ENCODE assay signal across 9 mouse cellular contexts in genomic region chr5:111417378-111418131, GRCm38 (mm10). TPM values are rescaled to one million over a fixed set of nuclear protein-coding genes. Genes with fewer than 3 reads are reported as not detected.
DNase-seq lines count a peak whose midpoint lies in the region; ATAC-seq and TF ChIP-seq lines count a peak whose summit lies in the region.
"Had no signal": no experiment of that assay in that cellular context is flagged by ENCODE, and none has a peak within 500 bp of the region (broad histone marks: within the 10 kb centered on the region; RNA-seq: fewer than 3 reads in every experiment).

No protein-coding gene starts in this region.

- H3K27ac ChIP-seq in spleen, adult 2 months (ENCODE audit: insufficient read depth, low read length): no peak overlapping the region; the same call in 1 of the 2 replicates
- peak overlapping the region; percentile 60 for H3K27ac ChIP-seq in heart, postnatal 0 days (ENCODE audit: low read depth)
- peak overlapping the region; percentile 84 for H3K27ac ChIP-seq in neural tube, embryonic 14.5 days (ENCODE audit: low read depth, low read length)

- peak overlapping the region; percentile 61 for H3K9ac ChIP-seq in heart, postnatal 0 days (replicated peaks; ENCODE audit: low read depth, low read length)
- H3K9ac ChIP-seq in neural tube, embryonic 14.5 days (replicated peaks; ENCODE audit: low read depth, low read length): peak overlapping the region; percentile 85

- ATAC-seq in heart, postnatal 0 days (ENCODE audit: insufficient read depth, low read depth): peak; percentile 9
- no peak for ATAC-seq in neural tube, embryonic 14.5 days (ENCODE audit: low read depth)

- DNase-seq in adrenal gland, postnatal 10 days: peak; percentile 46
- no peak for DNase-seq in adrenal gland, postnatal 4 days (ENCODE audit: low spot score in 2 of 2)
- DNase-seq in spleen, adult 2 months (ENCODE audit: low read depth in 1 of 2, low spot score in 2 of 2): no peak
- DNase-seq in spleen, postnatal 36 days (ENCODE audit: low spot score in 2 of 2): no peak
- DNase-seq in heart, postnatal 0 days (ENCODE audit: low spot score): no peak
- DNase-seq in liver: peak; percentile 15
- DNase-seq in cerebellum, adult 9-11 months: no peak

- peak overlapping the region; percentile 97 for H3K4me2 ChIP-seq in heart, postnatal 0 days (ENCODE audit: low read depth, low read length)
- peak overlapping the region; percentile 96 for H3K4me2 ChIP-seq in neural tube, embryonic 14.5 days (ENCODE audit: low read depth, low read length)

- TF ChIP-seq EP300 in heart, postnatal 0 days (IDR thresholded peaks at IDR 0.05; ENCODE audit: low read depth): no peak

- peaks cover 35% of the 10 kb centered on the region for H3K27me3 ChIP-seq in spleen, adult 2 months (ENCODE audit: control insufficient read depth, insufficient read depth, low read length)
- H3K27me3 ChIP-seq in heart, postnatal 0 days (ENCODE audit: control insufficient read depth, insufficient read depth, low read length): peaks cover 71% of the 10 kb centered on the region
- peaks cover 2% of the 10 kb centered on the region; the same call in 1 of the 2 replicates for H3K27me3 ChIP-seq in neural tube, embryonic 14.5 days (ENCODE audit: control insufficient read depth, insufficient read depth, low read length)

- H3K36me3 ChIP-seq in spleen, adult 2 months (ENCODE audit: control insufficient read depth, insufficient read depth, low read length): no peaks in the 10 kb centered on the region
- H3K36me3 ChIP-seq in heart, postnatal 0 days (replicated peaks; ENCODE audit: control insufficient read depth, insufficient read depth, low read length): peaks cover 18% of the 10 kb centered on the region
- no peaks in the 10 kb centered on the region; the same call in 1 of the 2 replicates for H3K36me3 ChIP-seq in neural tube, embryonic 14.5 days (ENCODE audit: control insufficient read depth, insufficient read depth, low read length)

- peaks cover 13% of the 10 kb centered on the region; the same call in 1 of the 2 replicates for H3K4me1 ChIP-seq in spleen, adult 2 months (ENCODE audit: control insufficient read depth, insufficient read depth, insufficient read length)
- H3K4me1 ChIP-seq in heart, postnatal 0 days (ENCODE audit: control insufficient read depth, insufficient read depth): peaks cover 31% of the 10 kb centered on the region
- peaks cover 41% of the 10 kb centered on the region for H3K4me1 ChIP-seq in neural tube, embryonic 14.5 days (ENCODE audit: control insufficient read depth, insufficient read depth, low read length)

- TF ChIP-seq CTCF in spleen, adult 2 months (IDR thresholded peaks at IDR 0.05; ENCODE audit: extremely low read depth, insufficient read depth, insufficient read length, insufficient replicate concordance): no peak
- no peak for TF ChIP-seq CTCF in heart, postnatal 0 days (IDR thresholded peaks at IDR 0.05; ENCODE audit: low read depth)

- H3K9me3 ChIP-seq in heart, postnatal 0 days (replicated peaks; ENCODE audit: control insufficient read depth, low read length): no peaks in the 10 kb centered on the region
- no peaks in the 10 kb centered on the region for H3K9me3 ChIP-seq in neural tube, embryonic 14.5 days (ENCODE audit: control insufficient read depth, low read length)

- TF ChIP-seq POLR2A in spleen, adult 2 months (IDR thresholded peaks at IDR 0.05; ENCODE audit: low read depth, low read length): no peak

- peak overlapping the region; percentile 55 for H3K4me3 ChIP-seq in spleen, adult 2 months (ENCODE audit: extremely low read depth, insufficient read depth, insufficient read length)
- H3K4me3 ChIP-seq in heart, postnatal 0 days (ENCODE audit: low read depth, low read length): peak overlapping the region; percentile 70
- H3K4me3 ChIP-seq in neural tube, embryonic 14.5 days (ENCODE audit: low read depth, low read length): peak overlapping the region; percentile 78
- H3K4me3 ChIP-seq: myocyte had no signal

- under 1% methylated on average over 103 of the region's 105 CpGs for WGBS in spleen, adult 2 months
- under 1% methylated on average over 87 of the region's 105 CpGs for WGBS in heart, postnatal 0 days
- under 1% methylated on average over 70 of the region's 105 CpGs for WGBS in neural tube, embryonic 14.5 days

RNA-seq across cellular contexts. Expression of gene Mn1, which starts 0.4 kb away (rescaled TPM):
- 1 to 10 TPM; 6.4 to 8.5 TPM for total RNA-seq in adrenal gland, postnatal 10 days (2021)
- total RNA-seq in adrenal gland, postnatal 4 days (2021): 10 to 100 TPM in 1 of 2 experiments, 1 to 10 TPM in 1; 9.9 to 10.7 TPM
- 0.79 and 1.0 TPM in 2 replicates for polyA plus RNA-seq in spleen, adult 2 months (2012; rRNA removed)
- 11.0 and 16.4 TPM in 2 replicates for total RNA-seq in heart, postnatal 0 days (2014; rRNA removed; ENCODE audit: low replicate concordance)
- 3.9 and 4.5 TPM in 2 replicates for polyA plus RNA-seq in heart, postnatal 0 days (2015; fragmentation: Nextera tagmentation; extraction: Ambion mirVana)
- 18.6 and 19.2 TPM in 2 replicates for polyA plus RNA-seq in neural tube, embryonic 14.5 days (2014; fragmentation: Nextera tagmentation; extraction: Ambion mirVana)

Comparison
In these comparisons a context has a peak if more than half of its experiments do, and no peak if none do; other contexts are left out.
1. DNase-seq: peak in adrenal gland, postnatal 10 days (single experiment) and liver (single experiment); none in adrenal gland, postnatal 4 days (0 of 2), spleen, adult 2 months (0 of 2), spleen, postnatal 36 days (0 of 2), heart, postnatal 0 days (single experiment) and cerebellum, adult 9-11 months (single experiment).
2. Peak in every context shown above with its lines, with median percentiles within 50 percentile points of each other: H3K4me3 ChIP-seq.